Mouse (Mus musculus) ES-Bruce4 (cell line): ENCODE results near the gene Nfasc. TPM values are rescaled to one million over a fixed set of nuclear protein-coding genes. Genes with fewer than 3 reads are reported as not detected.

ENCODE experiments used
- H3K27ac ChIP-seq: 2 replicates; pipeline ENCODE4 v1.5.1; 2012; ENCODE audit warnings: low read length, inconsistent platforms; ENCODE audit not compliant: insufficient read depth
- H3K27me3 ChIP-seq: 2 replicates; pipeline ENCODE4 v1.6.1; 2012; ENCODE audit warnings: mild to moderate bottlenecking, low read length, inconsistent platforms; ENCODE audit not compliant: control insufficient read depth, poor library complexity, insufficient read depth, severe bottlenecking
- H3K36me3 ChIP-seq: 2 replicates; pipeline ENCODE4 v1.6.1; 2012; ENCODE audit warnings: inconsistent platforms, mild to moderate bottlenecking, low read length, moderate library complexity; ENCODE audit not compliant: control insufficient read depth, poor library complexity, insufficient read depth, severe bottlenecking
- H3K4me1 ChIP-seq: one replicate; pipeline ENCODE4 v1.8.1; 2011; ENCODE audit warnings: low read length; ENCODE audit not compliant: control insufficient read depth, insufficient read depth
- H3K4me3 ChIP-seq: 2 replicates; pipeline ENCODE4 v1.5.1; 2011; ENCODE audit warnings: low read depth, mild to moderate bottlenecking, low read length
- H3K9ac ChIP-seq: 2 replicates; pipeline ENCODE4 v1.6.1; 2012; ENCODE audit warnings: low read depth, mild to moderate bottlenecking, inconsistent platforms; ENCODE audit not compliant: poor library complexity, severe bottlenecking
- H3K9me3 ChIP-seq: replicated peaks from 2 replicates; pipeline ENCODE4 v1.6.1; 2012; ENCODE audit warnings: mild to moderate bottlenecking, low read length, inconsistent platforms; ENCODE audit not compliant: control insufficient read depth, poor library complexity, insufficient read depth, severe bottlenecking
- CTCF ChIP-seq: IDR thresholded peaks from one replicate; pipeline ENCODE4 v1.8.1; 2011; ENCODE audit warnings: low read depth, low read length
- EP300 ChIP-seq: IDR thresholded peaks from 2 replicates; pipeline ENCODE4 v1.6.1; 2011; ENCODE audit warnings: low read depth, low read length; ENCODE audit not compliant: insufficient read depth
- POLR2A ChIP-seq: IDR thresholded peaks from one replicate; pipeline ENCODE4 v1.8.1; 2011; ENCODE audit warnings: low read length; ENCODE audit not compliant: insufficient read depth
- polyA plus RNA-seq: library from polyadenylated mRNA; stranded (reverse); fragments of >200 nt; gene quantifications from 2 replicates; pipeline ENCODE4 v1.2.4, GENCODE M21; 2011; ENCODE audit warnings: low read depth; ENCODE audit not compliant: missing spikeins, insufficient read depth, insufficient read length

The Nfasc gene
- polyA plus RNA-seq, 1 experiment = 11.0 TPM

DNA sequence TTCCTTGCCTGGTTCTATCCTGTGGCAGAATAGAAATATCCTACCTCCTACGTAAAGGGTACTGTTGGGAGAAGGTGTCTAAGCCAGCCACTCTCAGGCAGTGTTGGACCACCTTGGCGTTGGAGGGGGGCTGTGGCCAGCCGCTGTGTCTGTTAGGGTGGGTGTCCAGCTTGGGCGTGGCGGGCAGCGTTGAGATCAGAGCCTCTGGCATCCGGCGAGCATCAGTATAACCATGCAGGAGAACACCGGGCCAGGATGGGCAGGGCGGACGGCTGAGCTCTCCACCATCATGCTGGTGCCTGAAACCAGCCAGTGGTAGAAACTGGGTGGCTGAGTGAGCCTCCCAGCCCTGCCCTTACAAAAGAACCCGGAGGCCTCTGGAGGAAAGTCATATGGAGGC lies 226.3 kb downstream of the Nfasc start:
- Histone ChIP-seq H3K9me3 (no peaks in the 10 kb centered on the region), H3K27me3 (no peaks in the 10 kb centered on the region), H3K27ac (no peak overlapping the region), H3K4me1 (no peaks in the 10 kb centered on the region), H3K36me3 (no peaks in the 10 kb centered on the region), H3K9ac (no peak overlapping the region), H3K4me3 (no peak overlapping the region)
- no peak for TF ChIP-seq EP300
- no peak for TF ChIP-seq CTCF
- TF ChIP-seq POLR2A = no peak

Other genes with a start within 250 kb of the Nfasc start
- 8.6 and 10.1 TPM in 2 replicates for gene Tmem81, start 235.6 kb downstream of the Nfasc start, polyA plus RNA-seq
- 3.0 and 3.1 TPM in 2 replicates for gene Cntn2, start 198.5 kb downstream of the Nfasc start, polyA plus RNA-seq
- gene Lrrn2, start 138.5 kb upstream of the Nfasc start, polyA plus RNA-seq = 0.18 and 0.37 TPM in 2 replicates